Mouse (Mus musculus) forebrain, embryonic 12.5 days (tissue): ENCODE results near the gene Fosl2. TPM values are rescaled to one million over a fixed set of nuclear protein-coding genes. Genes with fewer than 3 reads are reported as not detected.

Source experiments
- ATAC-seq: fragments of 200-750 bp; cut with Nextera tagmentation; 2 replicates; pipeline ENCODE4 v1.8.0; 2017; ENCODE audit warnings: moderate TSS enrichment; ENCODE audit not compliant: low FRiP score
- H3K27ac ChIP-seq: fragments of 300-500 bp; sonication (generic); 2 replicates; pipeline ENCODE4 v1.5.1; 2016; ENCODE audit warnings: mild to moderate bottlenecking
- H3K27me3 ChIP-seq: fragments of 300-500 bp; sonication (generic); 2 replicates; pipeline ENCODE4 v1.6.1; 2016; ENCODE audit warnings: mild to moderate bottlenecking
- H3K36me3 ChIP-seq: fragments of 300-500 bp; sonication (generic); replicated peaks from 2 replicates; pipeline ENCODE4 v1.6.1; 2016; ENCODE audit warnings: mild to moderate bottlenecking
- H3K4me1 ChIP-seq: fragments of 300-500 bp; sonication (generic); 2 replicates; pipeline ENCODE4 v1.6.1; 2016
- H3K4me2 ChIP-seq: fragments of 300-500 bp; sonication (generic); 2 replicates; pipeline ENCODE4 v1.6.1; 2016; ENCODE audit warnings: mild to moderate bottlenecking, moderate library complexity
- H3K4me3 ChIP-seq: fragments of 300-500 bp; sonication (generic); replicated peaks from 2 replicates; pipeline ENCODE4 v1.5.1; 2016; ENCODE audit warnings: mild to moderate bottlenecking
- H3K9ac ChIP-seq: fragments of 300-500 bp; sonication (generic); 2 replicates; pipeline ENCODE4 v1.6.1; 2016; ENCODE audit warnings: mild to moderate bottlenecking
- H3K9me3 ChIP-seq: fragments of 300-500 bp; sonication (generic); 2 replicates; pipeline ENCODE4 v1.6.1; 2016
- WGBS: fragments of 180-500 bp; shearing (Covaris S2); methylation state at CpG from one replicate; pipeline ENCODE4 v1.1.7; 2016; 5-methylcytosine and 5-hydroxymethylcytosine counted together
- polyA plus RNA-seq: library from polyadenylated mRNA; unstranded; fragments of >200 nt; fragmentation: Nextera tagmentation; extraction: Ambion mirVana; gene quantifications from 2 replicates; pipeline ENCODE4 v1.2.1, GENCODE M21; 2016

Gene Fosl2
- polyA plus RNA-seq, 1 experiment from 2014 or later: 0.92 TPM

GRCm38 (mm10) chr5:32112206-32112916 is 23.2 kb upstream of the Fosl2 start:
- Histone ChIP-seq H3K9me3 (no peaks in the 10 kb centered on the region), H3K4me3 (no peak overlapping the region), H3K36me3 (no peaks in the 10 kb centered on the region), H3K4me2 (no peak overlapping the region), H3K27me3 (no peaks in the 10 kb centered on the region), H3K9ac (no peak overlapping the region), H3K4me1 (no peaks in the 10 kb centered on the region), H3K27ac (no peak overlapping the region)
- no peak for ATAC-seq
- 78% methylated on average over 7 of the region's 7 CpGs for WGBS

- H3K9ac ChIP-seq: no peak overlapping the region
- WGBS: 41% methylated on average over 11 of the region's 11 CpGs
- H3K27me3 ChIP-seq: 0 out of 2 replicates have a peak, but pooled peaks cover 4% of the 10 kb centered on the region
- H3K27ac ChIP-seq: no peak overlapping the region
- H3K4me3 ChIP-seq: no peak overlapping the region
- H3K36me3 ChIP-seq: no peaks in the 10 kb centered on the region
- 0 out of 2 replicates have a peak, but pooled peaks cover 8% of the 10 kb centered on the region for H3K4me1 ChIP-seq
- H3K4me2 ChIP-seq: no peak overlapping the region
- no peaks in the 10 kb centered on the region for H3K9me3 ChIP-seq
- no peak for ATAC-seq
Measured at GRCm38 (mm10) chr5:32120901-32121376, 14.7 kb upstream of the Fosl2 start.

DNA sequence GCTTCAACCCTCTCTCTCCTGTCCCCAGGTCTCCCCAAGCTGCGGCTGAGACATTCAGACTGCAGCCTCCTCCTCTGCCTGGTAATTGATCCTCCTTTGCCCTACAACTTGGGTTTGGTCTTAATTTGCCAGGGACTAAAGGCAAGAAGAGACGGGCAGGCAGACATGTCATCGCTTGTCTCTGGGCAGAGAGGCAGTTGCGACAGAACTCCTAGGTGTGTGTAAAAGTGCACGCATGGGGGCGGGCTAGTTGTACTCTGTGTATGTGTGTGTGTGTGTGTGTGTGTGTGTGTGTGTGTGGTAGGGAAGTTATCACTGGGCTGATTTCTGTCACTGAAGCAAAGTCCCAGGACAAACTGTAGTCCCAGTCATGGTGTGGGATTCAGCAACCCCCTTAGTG is 13.7 kb upstream of the Fosl2 start:
- Histone ChIP-seq H3K9ac (no peak overlapping the region), H3K27ac (no peak overlapping the region), H3K4me3 (no peak overlapping the region), H3K27me3 (0 out of 2 replicates have a peak, but pooled peaks cover 4% of the 10 kb centered on the region), H3K36me3 (no peaks in the 10 kb centered on the region), H3K4me1 (0 out of 2 replicates have a peak, but pooled peaks cover 8% of the 10 kb centered on the region), H3K4me2 (no peak overlapping the region), H3K9me3 (no peaks in the 10 kb centered on the region)
- WGBS: 84% methylated on average over 6 of the region's 6 CpGs
- no peak for ATAC-seq

DNA sequence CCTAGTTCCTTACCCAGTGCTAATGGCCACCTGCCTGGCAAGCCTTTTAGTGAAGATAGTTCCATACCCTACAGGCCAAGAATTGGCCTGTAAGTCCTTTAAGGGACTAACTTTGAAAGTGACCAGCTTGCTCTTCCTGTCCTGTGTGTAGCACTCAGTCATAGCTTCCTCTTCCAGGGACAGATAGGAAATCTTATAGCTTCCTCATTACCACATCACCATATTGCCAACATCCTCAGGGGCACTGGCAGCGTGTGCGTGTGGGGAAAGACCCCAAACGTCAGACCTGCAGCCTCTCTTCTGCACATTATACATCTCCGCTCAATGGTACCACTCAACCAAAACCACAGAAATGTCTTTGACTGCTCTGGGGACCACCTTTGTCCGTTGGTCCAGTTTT is 13.2 kb upstream of the Fosl2 start:
- Histone ChIP-seq H3K4me2 (no peak overlapping the region), H3K27me3 (0 out of 2 replicates have a peak, but pooled peaks cover 7% of the 10 kb centered on the region), H3K4me1 (0 out of 2 replicates have a peak, but pooled peaks cover 8% of the 10 kb centered on the region), H3K4me3 (no peak overlapping the region), H3K9ac (no peak overlapping the region), H3K9me3 (no peaks in the 10 kb centered on the region), H3K27ac (no peak overlapping the region), H3K36me3 (no peaks in the 10 kb centered on the region)
- WGBS: 90% methylated on average over 5 of the region's 5 CpGs
- no peak for ATAC-seq

GRCm38 (mm10) chr5:32124957-32125356 is 10.6 kb upstream of the Fosl2 start:
- no peak overlapping the region for H3K9ac ChIP-seq
- 85% methylated on average over 6 of the region's 6 CpGs for WGBS
- no peaks in the 10 kb centered on the region for H3K9me3 ChIP-seq
- peaks cover 13% of the 10 kb centered on the region; the same call in 1 of the 2 replicates for H3K27me3 ChIP-seq
- no peak overlapping the region for H3K4me2 ChIP-seq
- H3K36me3 ChIP-seq: no peaks in the 10 kb centered on the region
- H3K27ac ChIP-seq: no peak overlapping the region
- H3K4me1 ChIP-seq: 0 out of 2 replicates have a peak, but pooled peaks cover 8% of the 10 kb centered on the region
- no peak overlapping the region for H3K4me3 ChIP-seq
- ATAC-seq: no peak

DNA sequence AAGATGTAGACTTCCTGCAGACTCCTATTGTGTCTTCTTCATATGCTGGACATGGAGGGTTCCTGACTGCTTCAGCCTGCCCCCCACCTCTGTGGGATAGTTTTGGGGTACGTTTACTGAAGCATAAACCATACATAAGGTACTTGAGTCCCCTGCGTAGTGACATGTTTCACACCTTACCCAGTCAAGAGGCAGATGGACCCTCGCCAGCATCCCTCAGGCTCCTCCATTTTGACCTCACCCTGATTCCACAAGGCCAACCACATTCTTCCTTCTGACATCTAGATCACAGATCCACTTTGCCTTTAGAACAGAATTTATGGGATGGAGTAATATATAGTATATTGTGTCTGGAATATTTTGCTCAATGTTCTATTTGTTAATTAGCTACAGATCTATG is 8.4 kb upstream of the Fosl2 start:
- Histone ChIP-seq H3K9ac (no peak overlapping the region), H3K4me1 (no peaks in the 10 kb centered on the region), H3K27me3 (peaks cover 31% of the 10 kb centered on the region), H3K27ac (no peak overlapping the region), H3K36me3 (no peaks in the 10 kb centered on the region), H3K4me2 (no peak overlapping the region), H3K9me3 (no peaks in the 10 kb centered on the region), H3K4me3 (no peak overlapping the region)
- 77% methylated on average over 3 of the region's 3 CpGs for WGBS
- no peak for ATAC-seq

DNA sequence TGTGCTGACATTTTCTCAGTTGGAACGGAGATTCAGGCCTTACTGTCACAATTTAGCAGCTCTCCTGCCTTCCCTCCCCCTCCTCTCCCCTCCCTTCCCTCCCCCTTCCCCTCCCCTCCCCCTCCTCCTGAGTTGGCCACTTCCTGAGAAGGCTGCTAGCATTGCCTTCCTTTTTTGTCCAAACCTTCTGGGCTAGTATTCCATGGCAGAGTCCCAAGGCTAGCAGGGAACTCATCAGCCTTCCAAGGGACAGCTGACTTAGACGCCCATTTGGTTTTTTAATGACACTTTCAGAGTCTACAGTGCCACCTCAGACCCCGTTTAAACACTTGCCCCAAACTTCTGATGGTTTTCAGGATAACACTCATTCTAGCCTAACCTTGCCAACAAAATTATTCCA is 7.7 kb upstream of the Fosl2 start:
- peaks cover 3% of the 10 kb centered on the region; the same call in 1 of the 2 replicates for H3K4me1 ChIP-seq
- no peak overlapping the region for H3K4me2 ChIP-seq
- ATAC-seq: no peak
- peaks cover 38% of the 10 kb centered on the region for H3K27me3 ChIP-seq
- no peak overlapping the region for H3K4me3 ChIP-seq
- no peaks in the 10 kb centered on the region for H3K36me3 ChIP-seq
- H3K27ac ChIP-seq: no peak overlapping the region
- H3K9ac ChIP-seq: no peak overlapping the region
- no peaks in the 10 kb centered on the region for H3K9me3 ChIP-seq
- WGBS: 67% methylated on average over 3 of the region's 3 CpGs

- WGBS: under 1% methylated on average over 47 of the region's 48 CpGs
- H3K36me3 ChIP-seq: no peaks in the 10 kb centered on the region
- H3K9ac ChIP-seq: peak overlapping the region; percentile 60
- no peaks in the 10 kb centered on the region for H3K9me3 ChIP-seq
- H3K4me3 ChIP-seq: peak overlapping the region; percentile 61
- ATAC-seq: no peak
- peaks cover 83% of the 10 kb centered on the region for H3K27me3 ChIP-seq
- peak overlapping the region; percentile 96 for H3K4me2 ChIP-seq
- H3K27ac ChIP-seq: no peak overlapping the region
- H3K4me1 ChIP-seq: peaks cover 30% of the 10 kb centered on the region
Measured at GRCm38 (mm10) chr5:32132971-32133501, 2.6 kb upstream of the Fosl2 start.

- Histone ChIP-seq H3K4me1 (peaks cover 30% of the 10 kb centered on the region), H3K27ac (no peak overlapping the region), H3K4me2 (peak overlapping the region; percentile 96), H3K9me3 (no peaks in the 10 kb centered on the region), H3K4me3 (peak overlapping the region; percentile 61), H3K9ac (peak overlapping the region; percentile 60), H3K36me3 (no peaks in the 10 kb centered on the region), H3K27me3 (peaks cover 88% of the 10 kb centered on the region)
- no peak for ATAC-seq
- 0% methylated on average over 20 of the region's 20 CpGs for WGBS
Measured at GRCm38 (mm10) chr5:32133549-32134004, 2.0 kb upstream of the Fosl2 start.

- Histone ChIP-seq H3K9ac (no peak overlapping the region), H3K9me3 (no peaks in the 10 kb centered on the region), H3K27me3 (peaks cover 94% of the 10 kb centered on the region), H3K4me2 (peak overlapping the region; percentile 96), H3K4me3 (peak overlapping the region; percentile 61), H3K4me1 (peaks cover 30% of the 10 kb centered on the region), H3K27ac (no peak overlapping the region), H3K36me3 (no peaks in the 10 kb centered on the region)
- 3% methylated on average over 21 of the region's 21 CpGs for WGBS
- ATAC-seq: no peak
Measured at GRCm38 (mm10) chr5:32134051-32134732, 1.4 kb upstream of the Fosl2 start.

DNA sequence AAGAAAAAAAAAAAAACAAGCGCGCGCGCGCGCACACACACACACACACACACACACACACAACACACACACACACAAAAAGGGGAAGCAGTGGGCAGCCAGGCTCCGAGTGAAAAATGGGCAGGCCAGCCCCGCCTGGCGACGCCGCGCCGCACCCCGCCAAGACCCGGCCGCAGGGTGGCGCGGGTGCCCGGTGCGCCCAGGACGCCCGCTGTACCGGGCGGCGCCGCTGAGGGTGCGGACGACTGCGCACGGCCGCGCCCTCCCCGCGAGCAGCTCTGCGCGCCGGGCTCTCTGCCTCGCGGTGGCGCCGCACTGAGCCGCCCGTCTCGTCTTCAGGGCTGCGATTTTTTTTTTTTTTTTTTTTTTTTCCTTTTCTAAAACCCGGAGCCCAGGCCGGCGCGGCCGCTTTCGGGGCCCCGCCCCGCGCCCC is 682 bp upstream of the Fosl2 start:
- peak; percentile 59 for ATAC-seq
- no peaks in the 10 kb centered on the region for H3K9me3 ChIP-seq
- WGBS: 0% methylated on average over 32 of the region's 54 CpGs
- peak overlapping the region; percentile 63 for H3K9ac ChIP-seq
- peaks cover 88% of the 10 kb centered on the region for H3K27me3 ChIP-seq
- H3K4me1 ChIP-seq: peaks cover 30% of the 10 kb centered on the region
- peak overlapping the region; percentile 96 for H3K4me2 ChIP-seq
- H3K36me3 ChIP-seq: no peaks in the 10 kb centered on the region
- peak overlapping the region; percentile 61 for H3K4me3 ChIP-seq
- H3K27ac ChIP-seq: peak overlapping the region; percentile 69

DNA sequence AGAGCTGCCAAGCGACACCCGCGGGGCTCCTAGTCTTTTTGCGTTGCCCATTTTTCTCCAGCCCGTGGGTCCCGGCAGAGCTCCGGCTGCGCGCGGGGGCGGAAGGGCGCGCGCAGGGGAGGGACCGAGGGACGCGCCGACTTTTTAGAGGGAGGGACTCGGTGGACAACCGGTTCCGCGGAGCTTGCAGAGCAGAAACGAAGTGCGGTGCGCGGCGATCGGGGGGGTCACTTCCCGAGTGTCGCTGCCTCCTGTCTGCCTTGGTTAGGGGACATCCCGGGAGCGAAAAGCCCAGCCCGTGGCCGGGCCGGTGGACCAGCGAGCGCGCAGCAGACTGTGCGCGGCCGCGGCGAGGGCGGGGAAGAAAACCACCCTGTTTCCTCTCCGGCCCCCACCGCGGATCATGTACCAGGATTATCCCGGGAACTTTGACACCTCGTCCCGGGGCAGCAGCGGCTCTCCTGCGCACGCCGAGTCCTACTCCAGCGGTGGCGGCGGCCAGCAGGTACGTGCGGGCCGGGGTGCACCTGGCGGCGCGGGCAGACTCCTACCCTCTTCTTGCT is 781 bp downstream of the Fosl2 start:
- peaks cover 30% of the 10 kb centered on the region for H3K4me1 ChIP-seq
- H3K9ac ChIP-seq: peak overlapping the region; percentile 63
- 0 out of 2 replicates have a peak overlapping the region, but pooled peaks have one; percentile 58 for H3K27ac ChIP-seq
- no peaks in the 10 kb centered on the region for H3K36me3 ChIP-seq
- WGBS: under 1% methylated on average over 58 of the region's 63 CpGs
- H3K4me2 ChIP-seq: peak overlapping the region; percentile 96
- no peak for ATAC-seq
- peaks cover 75% of the 10 kb centered on the region for H3K27me3 ChIP-seq
- H3K9me3 ChIP-seq: no peaks in the 10 kb centered on the region
- peak overlapping the region; percentile 61 for H3K4me3 ChIP-seq
